Mouse (Mus musculus): ENCODE data around the gene Kcnrg.

GRCm38 (mm10) chr14:61599057-61599806 is 8.0 kb upstream of the Kcnrg start:
- TF ChIP-seq CTCF (IDR thresholded peaks at IDR 0.05; ENCODE audit: low read depth) (no peak), EP300 (IDR thresholded peaks at IDR 0.05; ENCODE audit: low read depth) (no peak)
